Mouse (Mus musculus) left cerebral cortex, postnatal 25 days (tissue): ENCODE measurements around the gene Six3. TPM values are rescaled to one million over a fixed set of nuclear protein-coding genes. Genes with fewer than 3 reads are reported as not detected.
A peak's percentile ranks its signal among the peaks of the same experiment; 100 is the strongest.

ENCODE experiments used
- DNase-seq, 2 experiments: peaks; one replicate each; pipeline ENCODE4 v3.0.0; 2022; ENCODE audit warnings: low spot score in 2 of 2, mixed read lengths in 1 of 2
- intact Hi-C: fragments of 180-260 bp; cut with DNase I; formaldehyde crosslinking; loops from one replicate; pipeline ENCODE4 v1.15.1; 2025
- total RNA-seq, 2 experiments: library from RNA; stranded (reverse); gene quantifications; 2 replicates each; pipeline ENCODE4 v1.2.3; 2021

Gene Six3
- total RNA-seq, 2 experiments from 2014 or later = 0.89 to 8.4 TPM

GRCm38 (mm10) chr17:85664618-85665320, 51.4 kb downstream of the Six3 start:
- intact Hi-C loops = loop anchor here (1.0 to 5.0 kb wide), 3 partner anchors 350 to 468 kb away; no protein-coding TSS in a partner anchor
- DNase-seq = peak; percentile 63 to 87

Other genes with a start within 250 kb of the Six3 start
- under 1 TPM; 0.80 to 0.87 TPM for gene Six2, start 74.7 kb downstream of the Six3 start, total RNA-seq